Mouse (Mus musculus) hindbrain, postnatal 0 days (tissue): ENCODE results near the gene Prss54. TPM values are rescaled to one million over a fixed set of nuclear protein-coding genes. Genes with fewer than 3 reads are reported as not detected.

Experiments used
- ATAC-seq: fragments of 200-750 bp; cut with Nextera tagmentation; 2 replicates; pipeline ENCODE4 v1.8.0; 2017; ENCODE audit warnings: mild to moderate bottlenecking, moderate TSS enrichment, moderate library complexity
- DNase-seq: peaks from one replicate; pipeline ENCODE4 v3.0.0-alpha.2; 2015; ENCODE audit warnings: low spot score
- H3K27ac ChIP-seq: fragments of 300-500 bp; sonication (generic); 2 replicates; pipeline ENCODE4 v1.5.1; 2014; ENCODE audit warnings: mild to moderate bottlenecking
- H3K27me3 ChIP-seq: fragments of 300-500 bp; sonication (generic); 2 replicates; pipeline ENCODE4 v1.6.1; 2014; ENCODE audit warnings: low read length, mixed read lengths; ENCODE audit not compliant: insufficient read depth
- H3K36me3 ChIP-seq: fragments of 300-500 bp; sonication (generic); 2 replicates; pipeline ENCODE4 v1.6.1; 2014; ENCODE audit warnings: low read length, mixed read lengths; ENCODE audit not compliant: insufficient read depth
- H3K4me1 ChIP-seq: fragments of 300-500 bp; sonication (generic); 2 replicates; pipeline ENCODE4 v1.6.1; 2014; ENCODE audit warnings: antibody characterized with exemption, low read length, mixed read lengths; ENCODE audit not compliant: insufficient read depth
- H3K4me2 ChIP-seq: fragments of 300-500 bp; sonication (generic); 2 replicates; pipeline ENCODE4 v1.6.1; 2014; ENCODE audit warnings: low read depth, mild to moderate bottlenecking, low read length, moderate library complexity, mixed read lengths
- H3K4me3 ChIP-seq: fragments of 300-500 bp; sonication (generic); 2 replicates; pipeline ENCODE4 v1.5.1; 2014; ENCODE audit warnings: low read length
- H3K9ac ChIP-seq: fragments of 300-500 bp; sonication (generic); replicated peaks from 2 replicates; pipeline ENCODE4 v1.6.1; 2014; ENCODE audit warnings: mild to moderate bottlenecking, low read length, moderate library complexity, mixed read lengths
- H3K9me3 ChIP-seq: fragments of 300-500 bp; sonication (generic); 2 replicates; pipeline ENCODE4 v1.6.1; 2016; ENCODE audit warnings: low read length, mixed read lengths
- CTCF ChIP-seq: IDR thresholded peaks from 2 replicates; pipeline ENCODE4 v1.5.1; 2016; ENCODE audit warnings: antibody characterized with exemption, control low read depth, low read depth
- WGBS: fragments of 180-500 bp; shearing (Covaris S2); extraction: QIAGEN DNeasy Blood & Tissue Kit; methylation state at CpG from one replicate; pipeline ENCODE4 v1.1.7; 2014; 5-methylcytosine and 5-hydroxymethylcytosine counted together
- polyA plus RNA-seq: library from polyadenylated mRNA; unstranded; fragments of >200 nt; fragmentation: Nextera tagmentation; extraction: Ambion mirVana; gene quantifications from 2 replicates; pipeline ENCODE4 v1.2.1, GENCODE M21; 2015
- total RNA-seq: library from RNA; depleted of rRNA; stranded (reverse); fragments of >200 nt; gene quantifications from 2 replicates; pipeline ENCODE4 v1.2.3, GENCODE M21; 2014

The Prss54 gene
- total and polyA plus RNA-seq, 2 experiments from 2014 or later, result not detected

DNA sequence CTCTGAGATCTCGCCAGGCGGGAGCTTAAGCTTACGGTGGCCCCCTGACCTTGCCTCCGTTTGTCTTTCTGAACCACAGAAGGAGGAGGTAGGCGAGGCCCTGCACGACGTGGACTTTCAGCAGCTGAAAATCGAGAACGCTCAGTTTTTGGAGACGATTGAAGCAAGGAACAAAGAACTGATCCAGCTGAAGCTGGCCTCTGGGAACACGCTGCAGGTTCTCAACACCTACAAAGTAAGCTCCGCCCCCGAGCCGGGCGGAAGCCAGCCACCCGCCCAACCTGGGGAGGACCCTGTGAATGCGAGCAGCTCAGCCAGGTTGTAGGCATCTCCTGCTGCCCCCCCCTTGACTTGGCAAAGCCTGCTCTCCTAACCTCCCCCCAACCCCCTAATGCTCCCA, 30.3 kb downstream of the Prss54 start:
- no peak for ATAC-seq
- TF ChIP-seq CTCF, result no peak
- WGBS, result 87% methylated on average over 17 of the region's 17 CpGs
- Histone ChIP-seq H3K4me3 (no peak overlapping the region), H3K9ac (no peak overlapping the region), H3K4me1 (peaks cover 9% of the 10 kb centered on the region), H3K4me2 (no peak overlapping the region), H3K27me3 (no peaks in the 10 kb centered on the region), H3K9me3 (no peaks in the 10 kb centered on the region), H3K36me3 (no peaks in the 10 kb centered on the region), H3K27ac (no peak overlapping the region)
- no peak for DNase-seq

GRCm38 (mm10) chr8:95543065-95543464, 33.1 kb downstream of the Prss54 start:
- Histone ChIP-seq H3K36me3 (no peaks in the 10 kb centered on the region), H3K4me1 (no peaks in the 10 kb centered on the region), H3K9me3 (no peaks in the 10 kb centered on the region), H3K27ac (no peak overlapping the region), H3K4me3 (no peak overlapping the region), H3K4me2 (no peak overlapping the region), H3K27me3 (no peaks in the 10 kb centered on the region), H3K9ac (no peak overlapping the region)
- TF ChIP-seq CTCF, result no peak
- WGBS, result 71% methylated on average over 3 of the region's 3 CpGs
- ATAC-seq, result no peak
- DNase-seq, result no peak

DNA sequence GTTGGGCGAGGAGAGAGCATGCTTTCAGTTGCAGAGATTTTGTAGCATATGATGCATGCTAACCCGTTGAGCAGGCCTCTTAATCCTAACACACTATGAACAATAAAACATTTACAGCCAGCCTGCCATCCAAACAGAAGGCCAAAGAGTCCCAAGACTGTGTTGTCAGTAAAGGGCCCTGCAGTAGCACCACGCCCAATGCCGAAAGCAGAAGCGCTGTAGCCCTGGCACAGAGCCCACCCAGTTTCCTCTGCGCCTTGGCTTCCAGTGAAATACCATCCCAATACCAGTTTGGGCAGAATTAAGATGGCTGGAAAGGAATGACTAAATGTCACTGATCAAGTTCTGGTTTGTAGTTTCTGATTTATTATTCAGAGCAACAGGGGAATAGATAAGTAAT, 33.9 kb downstream of the Prss54 start:
- Histone ChIP-seq H3K27me3 (no peaks in the 10 kb centered on the region), H3K4me3 (no peak overlapping the region), H3K4me2 (no peak overlapping the region), H3K36me3 (no peaks in the 10 kb centered on the region), H3K9me3 (no peaks in the 10 kb centered on the region), H3K9ac (no peak overlapping the region), H3K4me1 (no peaks in the 10 kb centered on the region), H3K27ac (no peak overlapping the region)
- WGBS, result 86% methylated on average over 6 of the region's 6 CpGs
- no peak for TF ChIP-seq CTCF
- DNase-seq, result no peak
- ATAC-seq, result no peak

- Histone ChIP-seq H3K27me3 (no peaks in the 10 kb centered on the region), H3K4me1 (no peaks in the 10 kb centered on the region), H3K9me3 (no peaks in the 10 kb centered on the region), H3K4me3 (no peak overlapping the region), H3K9ac (no peak overlapping the region), H3K4me2 (no peak overlapping the region), H3K27ac (no peak overlapping the region), H3K36me3 (no peaks in the 10 kb centered on the region)
- no peak for ATAC-seq
- 79% methylated on average over 5 of the region's 5 CpGs for WGBS
- DNase-seq, result peak; percentile 30
- peak; percentile 55 for TF ChIP-seq CTCF
Measured at GRCm38 (mm10) chr8:95539487-95539886, 36.7 kb downstream of the Prss54 start.

DNA sequence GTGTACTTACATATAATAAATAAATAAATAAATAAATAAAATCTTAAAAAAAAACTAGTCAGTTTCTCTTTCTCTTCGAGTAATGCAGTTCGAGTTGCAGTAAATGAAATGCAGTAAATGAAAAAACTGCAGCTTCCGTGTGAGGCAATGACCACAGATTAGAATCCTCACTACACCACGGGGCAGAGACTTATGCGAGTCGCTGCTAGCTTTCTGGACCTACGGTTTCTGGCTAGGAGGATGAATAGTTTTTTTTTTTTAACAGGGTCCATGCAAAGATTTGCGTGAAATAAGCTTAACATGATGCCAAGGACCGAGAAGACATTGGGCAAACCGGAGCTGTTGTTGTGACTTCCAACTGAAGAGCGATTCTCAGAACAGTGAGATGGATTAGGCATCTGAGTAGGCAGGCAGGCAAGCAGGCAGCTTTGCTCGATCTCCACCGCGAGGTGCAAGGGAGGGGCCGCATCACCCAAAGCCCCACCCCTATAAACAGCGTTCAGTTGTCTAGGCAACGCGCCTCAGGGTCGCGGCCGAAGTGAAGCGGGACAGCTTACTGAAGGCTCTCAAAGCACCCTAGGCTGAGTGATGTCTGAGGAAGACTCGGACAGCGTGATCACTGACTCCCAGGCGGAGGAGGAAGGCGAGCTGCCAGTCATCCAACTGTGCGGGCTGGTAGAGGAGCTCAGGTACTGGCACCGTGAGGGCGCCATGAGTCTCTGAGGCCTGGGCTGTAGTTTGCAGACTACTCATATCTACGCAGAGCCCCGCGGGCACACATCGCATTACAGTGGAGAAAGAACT, 42.4 kb downstream of the Prss54 start, which contains the start of gene Ccdc113:
TSS of gene Ccdc113 (plus strand) at position 502 of the 804 bp plus-strand sequence.
- H3K27ac ChIP-seq, result 0 out of 2 replicates have a peak within 1 kb of the TSS, but pooled peaks have one; percentile 5
- peak within 1 kb of the TSS; percentile 30 for H3K4me3 ChIP-seq
- H3K9me3 ChIP-seq, result no peaks in the 10 kb centered on the region
- WGBS, result 5% methylated on average over 33 of the region's 33 CpGs
- TF ChIP-seq CTCF, result 0 out of 2 replicates have a peak, but pooled peaks have one; percentile 9
- no peaks in the 10 kb centered on the region for H3K27me3 ChIP-seq
- H3K4me1 ChIP-seq, result no peaks in the 10 kb centered on the region
- H3K4me2 ChIP-seq, result peak within 1 kb of the TSS; percentile 69
- peak within 1 kb of the TSS; percentile 40 for H3K9ac ChIP-seq
- ATAC-seq, result peak; percentile 87
- H3K36me3 ChIP-seq, result no peaks in the 10 kb centered on the region
- DNase-seq, result peak; percentile 76

DNA sequence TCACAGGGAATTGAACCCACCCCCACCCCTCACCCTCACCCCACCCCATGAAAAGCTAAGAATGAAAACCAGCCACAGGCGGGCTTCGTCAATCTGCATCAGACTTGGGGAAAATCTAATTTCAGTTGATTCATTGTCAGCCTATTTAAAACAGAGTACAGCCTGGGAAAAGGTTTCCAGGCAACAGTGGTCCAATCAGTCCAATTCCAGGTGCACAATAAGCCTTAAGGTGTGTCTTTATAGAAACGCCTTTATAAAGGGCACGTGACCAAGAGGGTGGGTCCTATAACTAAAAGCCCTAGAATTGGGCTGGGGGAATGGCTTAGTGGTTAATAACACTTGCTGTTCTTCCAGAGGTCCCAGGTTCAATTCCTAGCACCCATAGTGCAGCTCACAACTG, 43.9 kb downstream of the Prss54 start:
- H3K9me3 ChIP-seq, result no peaks in the 10 kb centered on the region
- H3K27me3 ChIP-seq, result no peaks in the 10 kb centered on the region
- H3K9ac ChIP-seq, result no peak overlapping the region
- no peak for ATAC-seq
- DNase-seq, result no peak
- no peak overlapping the region for H3K4me3 ChIP-seq
- no peak overlapping the region for H3K4me2 ChIP-seq
- H3K27ac ChIP-seq, result no peak overlapping the region
- no peaks in the 10 kb centered on the region for H3K4me1 ChIP-seq
- no peaks in the 10 kb centered on the region for H3K36me3 ChIP-seq
- 65% methylated on average over 4 of the region's 4 CpGs for WGBS
- no peak for TF ChIP-seq CTCF

DNA sequence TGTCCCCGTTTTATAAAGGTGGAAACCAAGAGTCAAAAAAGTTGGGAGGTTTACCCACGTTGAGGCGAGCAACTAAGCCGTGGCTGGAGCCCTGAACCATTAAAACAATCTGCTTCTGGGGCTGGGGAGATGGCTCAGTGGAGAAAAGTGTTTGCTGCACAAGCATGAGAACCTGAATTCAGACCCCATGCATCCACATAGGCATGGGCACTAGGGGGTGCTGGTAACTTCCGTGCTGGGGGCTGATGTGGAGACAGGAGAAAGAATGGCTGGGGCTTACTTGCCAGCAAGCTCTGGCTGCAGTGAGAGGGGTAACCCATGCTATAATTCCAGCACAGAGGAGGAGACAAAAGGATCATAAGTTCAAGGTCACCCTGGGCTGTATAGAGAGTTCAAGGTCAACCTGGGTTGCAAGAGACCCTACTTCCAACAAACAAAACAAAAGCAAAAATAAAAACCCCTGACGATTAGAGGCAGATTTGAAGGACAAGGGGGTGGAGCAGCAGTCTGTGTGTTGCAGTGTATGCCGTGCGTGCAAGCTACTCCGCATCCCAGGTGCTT, 47.3 kb downstream of the Prss54 start:
- H3K4me1 ChIP-seq, result no peaks in the 10 kb centered on the region
- no peak for ATAC-seq
- no peaks in the 10 kb centered on the region for H3K27me3 ChIP-seq
- WGBS, result 60% methylated on average over 9 of the region's 9 CpGs
- 0 out of 2 replicates have a peak, but pooled peaks have one; percentile 19 for TF ChIP-seq CTCF
- H3K9me3 ChIP-seq, result no peaks in the 10 kb centered on the region
- no peak overlapping the region for H3K4me3 ChIP-seq
- H3K9ac ChIP-seq, result no peak overlapping the region
- H3K36me3 ChIP-seq, result no peaks in the 10 kb centered on the region
- no peak for DNase-seq
- H3K27ac ChIP-seq, result no peak overlapping the region
- no peak overlapping the region for H3K4me2 ChIP-seq
